Mouse (Mus musculus): ENCODE data around the gene Ror1.

- no peak for TF ChIP-seq POLR2A (IDR thresholded peaks at IDR 0.05; ENCODE audit: control insufficient read depth, low read depth, low read length)
- TF ChIP-seq CTCF (IDR thresholded peaks at IDR 0.05; ENCODE audit: control insufficient read depth, insufficient read depth, insufficient replicate concordance, low read depth, low read length) = no peak
Observed at GRCm38 (mm10) chr4:100118676-100119075, 23.1 kb downstream of the Ror1 start.
